ENCODE assay signal across 13 mouse cellular contexts in genomic region chr14:26076620-26077390, GRCm38 (mm10). TPM values are rescaled to one million over a fixed set of nuclear protein-coding genes. Genes with fewer than 3 reads are reported as not detected.
"Had no signal": no experiment of that assay in that cellular context is flagged by ENCODE, and none has a peak within 500 bp of the region (broad histone marks: within the 10 kb centered on the region; RNA-seq: fewer than 3 reads in every experiment).

No protein-coding gene starts in this region.

RNA-seq across cellular contexts. Expression of gene Cphx2, which starts 4.5 kb away (rescaled TPM):
- polyA plus RNA-seq: lung, embryonic 14.5 days; lung, embryonic 16.5 days; midbrain, embryonic 10.5 days; midbrain, embryonic 12.5 days; midbrain, embryonic 14.5 days; midbrain, embryonic 16.5 days; myocyte; neural tube, embryonic 11.5 days; neural tube, embryonic 13.5 days; neural tube, embryonic 15.5 days; small intestine, adult 2 months; thymus, postnatal 0 days had no signal

RNA-seq across cellular contexts. Expression of gene Cphx3, which starts 5.3 kb away (rescaled TPM):
- polyA plus RNA-seq: lung, embryonic 14.5 days; lung, embryonic 16.5 days; midbrain, embryonic 10.5 days; midbrain, embryonic 12.5 days; midbrain, embryonic 14.5 days; midbrain, embryonic 16.5 days; neural tube, embryonic 11.5 days; neural tube, embryonic 13.5 days; neural tube, embryonic 15.5 days; small intestine, adult 2 months; thymus, postnatal 0 days had no signal

RNA-seq across cellular contexts. Expression of gene Duxbl2, which starts 41.3 kb away (rescaled TPM):
- polyA plus RNA-seq: liver, adult 2 months; lung, embryonic 14.5 days; lung, embryonic 16.5 days; midbrain, embryonic 10.5 days; neural tube, embryonic 13.5 days; neural tube, embryonic 15.5 days; thymus, postnatal 0 days had no signal
